Mouse (Mus musculus): ENCODE measurements around the gene Ap1g2. TPM values are rescaled to one million over a fixed set of nuclear protein-coding genes. Genes with fewer than 3 reads are reported as not detected.

The Ap1g2 gene
- total and polyA plus RNA-seq, 2 experiments from 2014 or later: 8.9 to 11.6 TPM

DNA sequence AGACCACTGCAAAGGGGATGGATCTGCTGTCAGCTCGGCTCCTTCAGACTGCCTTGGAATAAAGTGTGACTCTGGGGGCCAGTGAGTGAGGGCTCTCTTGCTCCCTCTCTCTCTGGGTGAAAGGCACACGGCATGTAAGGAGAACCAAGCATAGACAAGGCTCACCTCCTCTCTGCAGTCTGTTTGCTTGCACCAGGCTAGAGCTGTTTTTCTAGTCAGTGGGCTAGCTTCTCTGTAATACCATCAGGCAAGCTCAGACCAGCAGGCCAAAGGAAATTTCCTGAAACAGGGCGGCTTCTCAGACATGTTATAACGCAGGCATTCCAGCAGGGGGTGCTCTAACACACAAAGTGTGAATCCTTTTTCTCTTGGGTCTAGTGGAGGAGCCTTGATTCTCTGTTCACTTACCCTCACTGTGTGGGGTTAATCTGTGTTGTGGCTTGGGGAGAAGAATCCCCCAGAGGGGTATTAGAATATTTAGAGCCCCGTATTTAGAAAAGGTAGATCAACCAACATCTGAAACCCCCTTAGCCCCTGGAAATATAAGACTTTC lies 42.0 kb upstream of the Ap1g2 start:
- peak overlapping the region; percentile 80 for H3K27ac ChIP-seq (ENCODE audit: low read depth, low read length)
- TF ChIP-seq CTCF (IDR thresholded peaks at IDR 0.05): peak; percentile 94
- H3K4me2 ChIP-seq (ENCODE audit: low read depth, low read length, poor library complexity, severe bottlenecking): 0 out of 2 replicates have a peak overlapping the region, but pooled peaks have one; percentile 18
- 16% methylated on average over 5 of the region's 5 CpGs for WGBS
- no peaks in the 10 kb centered on the region for H3K36me3 ChIP-seq (ENCODE audit: insufficient read depth, low read length)
- peaks cover 14% of the 10 kb centered on the region for H3K4me1 ChIP-seq (ENCODE audit: insufficient read depth, low read length)
- H3K4me3 ChIP-seq (ENCODE audit: low read depth, low read length): no peak overlapping the region
- H3K9ac ChIP-seq (replicated peaks; ENCODE audit: low read length, poor library complexity, severe bottlenecking): no peak overlapping the region
- ATAC-seq (ENCODE audit: low FRiP score): peak; percentile 75
- DNase-seq (ENCODE audit: low spot score): peak; percentile 85
- H3K27me3 ChIP-seq (ENCODE audit: insufficient read depth, low read length): no peaks in the 10 kb centered on the region
- no peaks in the 10 kb centered on the region for H3K9me3 ChIP-seq (ENCODE audit: low read length)

DNA sequence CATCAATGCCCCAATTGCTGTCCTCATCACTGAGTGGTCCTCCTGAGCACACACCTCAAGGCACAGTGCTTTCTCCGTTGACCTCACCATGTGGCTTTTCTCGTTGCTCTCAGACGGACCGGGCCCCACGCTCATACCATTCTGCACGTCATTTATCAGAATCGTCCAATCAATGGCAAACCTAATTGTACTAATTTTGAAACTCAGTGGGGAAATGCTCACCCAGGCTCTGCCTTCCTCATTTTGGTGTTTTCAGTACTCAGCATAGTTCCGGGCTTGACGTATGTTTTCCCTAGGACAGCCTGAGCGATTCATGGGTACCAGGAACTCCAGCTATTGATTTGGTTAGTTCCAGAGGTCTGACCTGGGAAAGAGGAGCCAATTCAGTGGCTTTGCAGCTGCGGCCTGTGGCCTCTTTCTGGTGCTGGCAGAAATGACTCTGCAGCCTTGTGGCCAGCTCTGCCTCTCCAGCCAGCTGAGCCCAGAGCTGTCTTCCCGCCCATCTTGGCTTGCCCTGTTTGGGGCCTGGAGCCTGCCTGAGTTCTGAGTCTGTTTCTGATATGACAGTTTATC lies 40.5 kb upstream of the Ap1g2 start:
- ATAC-seq (ENCODE audit: low FRiP score) (no peak), DNase-seq (ENCODE audit: low spot score) (no peak)

DNA sequence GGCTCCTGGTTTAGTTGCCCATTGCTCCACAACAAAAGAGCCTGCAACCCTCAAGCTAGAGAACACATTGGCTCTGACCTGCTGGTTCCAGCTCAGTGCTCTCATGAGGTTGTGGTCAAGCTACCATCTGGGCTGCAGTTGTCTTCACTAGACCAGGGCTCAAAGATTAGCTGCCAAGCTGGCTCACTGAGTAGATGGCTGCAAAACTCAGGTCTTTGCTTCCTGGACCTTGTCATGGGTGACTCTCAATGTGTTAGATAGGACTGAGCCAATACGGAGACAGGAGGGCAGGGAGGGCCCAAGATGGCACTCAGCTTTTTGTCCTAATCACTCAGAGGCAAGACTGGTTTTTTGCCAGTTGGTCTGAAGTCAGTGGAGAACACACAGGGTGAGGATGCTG lies 39.9 kb upstream of the Ap1g2 start:
- DNase-seq (ENCODE audit: low spot score) (no peak), ATAC-seq (ENCODE audit: low FRiP score) (no peak)
- Histone ChIP-seq H3K4me2 (ENCODE audit: low read depth, low read length, poor library complexity, severe bottlenecking) (no peak overlapping the region), H3K4me1 (ENCODE audit: insufficient read depth, low read length) (peaks cover 14% of the 10 kb centered on the region), H3K9ac (replicated peaks; ENCODE audit: low read length, poor library complexity, severe bottlenecking) (no peak overlapping the region), H3K36me3 (ENCODE audit: insufficient read depth, low read length) (no peaks in the 10 kb centered on the region), H3K9me3 (ENCODE audit: low read length) (no peaks in the 10 kb centered on the region), H3K4me3 (ENCODE audit: low read depth, low read length) (no peak overlapping the region), H3K27ac (ENCODE audit: low read depth, low read length) (no peak overlapping the region), H3K27me3 (ENCODE audit: insufficient read depth, low read length) (no peaks in the 10 kb centered on the region)
- TF ChIP-seq CTCF (IDR thresholded peaks at IDR 0.05): no peak
- 93% methylated on average over 1 of the region's 1 CpGs for WGBS

More for the DNA sequence above, 40.5 kb upstream of the Ap1g2 start:
- Histone ChIP-seq H3K9me3 (ENCODE audit: low read length) (no peaks in the 10 kb centered on the region), H3K27me3 (ENCODE audit: insufficient read depth, low read length) (no peaks in the 10 kb centered on the region), H3K4me3 (ENCODE audit: low read depth, low read length) (no peak overlapping the region), H3K4me1 (ENCODE audit: insufficient read depth, low read length) (peaks cover 14% of the 10 kb centered on the region), H3K9ac (replicated peaks; ENCODE audit: low read length, poor library complexity, severe bottlenecking) (no peak overlapping the region), H3K4me2 (ENCODE audit: low read depth, low read length, poor library complexity, severe bottlenecking) (no peak overlapping the region), H3K36me3 (ENCODE audit: insufficient read depth, low read length) (no peaks in the 10 kb centered on the region), H3K27ac (ENCODE audit: low read depth, low read length) (no peak overlapping the region)
- WGBS: 91% methylated on average over 12 of the region's 12 CpGs
- TF ChIP-seq CTCF (IDR thresholded peaks at IDR 0.05): no peak

DNA sequence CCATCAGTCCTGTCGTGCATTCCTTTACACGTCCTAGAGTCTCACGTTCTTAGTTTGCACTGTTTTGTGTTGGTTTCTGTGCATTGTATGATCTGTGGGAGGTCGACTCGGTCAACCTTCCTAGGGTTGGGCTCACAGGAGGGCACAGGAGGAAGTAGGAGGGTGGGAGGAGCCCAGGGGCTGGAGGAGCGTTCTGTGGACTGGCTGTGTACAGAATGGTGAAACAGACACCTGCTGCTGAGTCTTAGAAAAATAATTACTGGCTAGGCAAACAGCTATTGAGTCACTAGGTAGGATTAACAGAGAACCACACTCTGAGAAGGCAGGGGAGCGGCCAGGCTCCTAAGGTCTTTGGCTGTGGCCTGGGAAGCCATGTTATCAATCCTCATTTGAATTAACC lies 32.9 kb upstream of the Ap1g2 start:
- WGBS: 40% methylated on average over 7 of the region's 7 CpGs
- TF ChIP-seq CTCF (IDR thresholded peaks at IDR 0.05): no peak
- Histone ChIP-seq H3K9ac (replicated peaks; ENCODE audit: low read length, poor library complexity, severe bottlenecking) (no peak overlapping the region), H3K9me3 (ENCODE audit: low read length) (no peaks in the 10 kb centered on the region), H3K4me3 (ENCODE audit: low read depth, low read length) (no peak overlapping the region), H3K27me3 (ENCODE audit: insufficient read depth, low read length) (no peaks in the 10 kb centered on the region), H3K36me3 (ENCODE audit: insufficient read depth, low read length) (no peaks in the 10 kb centered on the region), H3K27ac (ENCODE audit: low read depth, low read length) (no peak overlapping the region), H3K4me1 (ENCODE audit: insufficient read depth, low read length) (no peaks in the 10 kb centered on the region), H3K4me2 (ENCODE audit: low read depth, low read length, poor library complexity, severe bottlenecking) (no peak overlapping the region)
- DNase-seq (ENCODE audit: low spot score): no peak
- ATAC-seq (ENCODE audit: low FRiP score): no peak

DNA sequence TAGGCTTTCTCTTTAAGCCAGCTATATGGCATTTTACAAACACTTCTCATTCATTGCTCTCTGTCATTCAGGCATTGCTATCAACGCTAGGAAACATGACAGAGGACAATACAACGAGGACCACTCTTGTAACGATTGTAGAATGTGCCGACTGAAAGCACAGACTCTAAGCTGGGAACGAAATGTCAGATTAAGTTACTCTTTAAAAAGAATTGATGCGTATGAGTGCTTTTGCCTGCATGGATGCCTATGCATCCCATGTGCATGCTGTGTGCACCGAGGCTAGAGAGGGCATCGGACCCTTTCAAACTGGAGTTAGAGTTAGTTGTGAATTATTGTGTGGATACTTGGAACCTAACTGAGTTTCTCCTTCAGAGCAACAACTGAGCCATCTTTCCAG lies 29.3 kb upstream of the Ap1g2 start:
- WGBS: 62% methylated on average over 8 of the region's 8 CpGs
- H3K27me3 ChIP-seq (ENCODE audit: insufficient read depth, low read length): no peaks in the 10 kb centered on the region

DNA sequence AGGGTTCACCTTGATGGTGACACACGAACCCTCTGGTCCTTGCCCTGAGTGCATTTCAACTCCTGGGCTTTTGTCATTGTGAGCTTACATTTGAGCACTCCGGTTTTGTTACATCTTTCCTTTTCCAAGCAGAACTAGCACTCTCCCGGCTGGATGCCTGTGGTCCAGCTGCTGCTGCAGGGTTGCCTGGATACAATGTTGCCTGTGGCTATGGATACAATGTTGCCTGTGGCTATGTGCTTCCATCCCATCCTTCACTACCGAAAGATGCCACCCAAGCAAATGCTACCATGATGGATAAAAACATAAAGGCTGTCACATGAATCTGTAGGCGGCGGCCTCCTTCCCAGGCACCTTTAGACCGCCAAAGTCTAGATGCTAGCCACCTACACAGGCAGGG lies 20.1 kb upstream of the Ap1g2 start:
- Histone ChIP-seq H3K36me3 (ENCODE audit: insufficient read depth, low read length) (no peaks in the 10 kb centered on the region), H3K4me2 (ENCODE audit: low read depth, low read length, poor library complexity, severe bottlenecking) (no peak overlapping the region), H3K27ac (ENCODE audit: low read depth, low read length) (no peak overlapping the region), H3K4me3 (ENCODE audit: low read depth, low read length) (no peak overlapping the region), H3K9me3 (ENCODE audit: low read length) (no peaks in the 10 kb centered on the region), H3K4me1 (ENCODE audit: insufficient read depth, low read length) (peaks cover 9% of the 10 kb centered on the region; the same call in 1 of the 2 replicates), H3K27me3 (ENCODE audit: insufficient read depth, low read length) (no peaks in the 10 kb centered on the region), H3K9ac (replicated peaks; ENCODE audit: low read length, poor library complexity, severe bottlenecking) (no peak overlapping the region)
- WGBS: 54% methylated on average over 7 of the region's 7 CpGs
- TF ChIP-seq CTCF (IDR thresholded peaks at IDR 0.05): no peak
- DNase-seq (ENCODE audit: low spot score): no peak
- ATAC-seq (ENCODE audit: low FRiP score): no peak

More for the DNA sequence above, 29.3 kb upstream of the Ap1g2 start:
- no peak for TF ChIP-seq CTCF (IDR thresholded peaks at IDR 0.05)
- no peak for DNase-seq (ENCODE audit: low spot score)
- H3K36me3 ChIP-seq (ENCODE audit: insufficient read depth, low read length): no peaks in the 10 kb centered on the region
- no peaks in the 10 kb centered on the region for H3K4me1 ChIP-seq (ENCODE audit: insufficient read depth, low read length)
- H3K9me3 ChIP-seq (ENCODE audit: low read length): no peaks in the 10 kb centered on the region
- ATAC-seq (ENCODE audit: low FRiP score): no peak
- H3K4me3 ChIP-seq (ENCODE audit: low read depth, low read length): no peak overlapping the region
- H3K9ac ChIP-seq (replicated peaks; ENCODE audit: low read length, poor library complexity, severe bottlenecking): no peak overlapping the region
- H3K27ac ChIP-seq (ENCODE audit: low read depth, low read length): no peak overlapping the region
- H3K4me2 ChIP-seq (ENCODE audit: low read depth, low read length, poor library complexity, severe bottlenecking): no peak overlapping the region
